Mouse (Mus musculus) bone marrow, adult 2 months (tissue): Measurements from ENCODE around the gene Supt4a.

Experiments used
- CTCF ChIP-seq: fragments of 200-500 bp; IDR thresholded peaks from 2 replicates; pipeline ENCODE4 v1.5.1; 2011; ENCODE audit warnings: low read length, control low read depth; ENCODE audit not compliant: control insufficient read depth, insufficient read depth
- POLR2A ChIP-seq: fragments of 200-500 bp; IDR thresholded peaks from 2 replicates; pipeline ENCODE4 v1.6.1; 2011; ENCODE audit warnings: low read depth, mild to moderate bottlenecking, control low read depth, low read length, borderline replicate concordance; ENCODE audit not compliant: control insufficient read depth

DNA sequence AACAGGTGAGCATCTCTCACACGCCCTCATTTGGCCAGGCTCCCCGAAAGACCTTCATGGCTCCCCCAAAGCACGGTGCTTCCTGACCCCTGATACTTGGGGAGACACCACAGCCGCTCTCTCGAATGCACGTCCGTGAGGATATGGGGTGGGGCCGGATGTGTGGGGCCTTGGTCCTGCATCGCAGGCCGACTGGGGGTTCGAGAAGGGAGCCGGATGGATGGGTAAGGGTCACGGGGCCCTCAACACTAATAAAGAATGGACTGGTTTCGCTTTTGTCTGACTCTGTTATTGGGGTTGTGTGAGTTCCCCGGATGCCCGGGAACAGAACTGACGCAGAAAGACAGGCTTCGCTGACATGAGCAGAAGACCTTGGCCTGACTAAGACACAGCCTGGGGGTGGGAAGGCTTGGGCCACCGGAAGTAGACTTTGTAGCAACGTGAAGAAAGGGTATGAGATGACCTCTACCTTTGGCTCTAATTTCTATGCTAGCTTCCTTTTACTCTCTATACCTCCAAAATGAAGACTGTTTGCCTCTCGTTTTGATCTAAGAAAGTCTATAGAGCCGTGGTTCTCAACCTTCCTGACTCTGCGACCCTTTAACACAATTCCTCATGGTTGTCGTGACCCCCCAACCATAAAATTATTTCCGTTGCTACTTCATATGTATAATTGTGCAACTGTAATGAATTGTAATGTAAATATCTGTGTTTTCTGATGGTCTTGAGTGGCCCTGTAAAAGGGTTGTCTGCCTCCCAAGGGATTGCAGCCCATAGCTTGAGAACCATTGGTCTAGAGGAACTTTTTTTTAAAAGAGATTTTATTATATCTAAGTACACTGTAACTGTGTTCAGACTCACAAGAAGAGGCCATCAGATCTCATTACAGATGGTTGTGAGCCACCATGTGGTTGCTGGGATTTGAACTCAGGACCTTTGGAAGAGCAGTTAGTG lies 19.9 kb downstream of the Supt4a start:
- TF ChIP-seq CTCF (no peak), POLR2A (0 out of 2 replicates have a peak, but pooled peaks have one; percentile 42)
